Mouse (Mus musculus): Measurements from ENCODE around the gene Gpc6. TPM values are rescaled to one million over a fixed set of nuclear protein-coding genes. Genes with fewer than 3 reads are reported as not detected.

Gpc6 gene
- polyA plus RNA-seq, 3 experiments from 2014 or later: 0.17 TPM; not detected in 2

DNA sequence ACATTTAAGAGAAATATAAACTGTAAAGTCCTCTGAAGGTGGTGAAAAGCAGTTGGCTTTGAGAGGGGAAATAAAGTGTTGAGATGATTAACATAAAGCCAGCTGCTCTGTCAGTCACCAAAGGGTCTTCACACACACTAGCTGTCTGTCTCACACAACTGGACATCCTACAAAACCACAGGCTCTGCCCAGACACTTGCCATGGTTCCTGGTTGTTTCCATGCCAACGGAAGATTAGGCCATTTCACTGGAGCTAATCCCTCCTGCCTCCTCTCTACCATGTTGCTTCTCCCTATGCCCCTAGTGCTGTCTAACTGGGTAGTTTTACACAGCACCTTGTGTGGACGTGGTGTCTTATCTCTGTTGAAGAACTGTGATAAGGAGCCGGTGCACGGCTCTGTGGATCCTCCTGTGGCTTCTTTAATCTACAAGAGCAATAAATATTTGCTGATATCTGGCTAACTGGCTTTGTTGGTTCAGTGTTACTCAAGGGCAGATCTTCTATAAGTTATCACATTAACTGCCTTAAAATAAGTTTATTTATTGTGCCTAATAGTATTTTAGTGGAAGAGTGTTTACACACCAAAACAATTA lies 562.1 kb downstream of the Gpc6 start:
- ATAC-seq: no peak

DNA sequence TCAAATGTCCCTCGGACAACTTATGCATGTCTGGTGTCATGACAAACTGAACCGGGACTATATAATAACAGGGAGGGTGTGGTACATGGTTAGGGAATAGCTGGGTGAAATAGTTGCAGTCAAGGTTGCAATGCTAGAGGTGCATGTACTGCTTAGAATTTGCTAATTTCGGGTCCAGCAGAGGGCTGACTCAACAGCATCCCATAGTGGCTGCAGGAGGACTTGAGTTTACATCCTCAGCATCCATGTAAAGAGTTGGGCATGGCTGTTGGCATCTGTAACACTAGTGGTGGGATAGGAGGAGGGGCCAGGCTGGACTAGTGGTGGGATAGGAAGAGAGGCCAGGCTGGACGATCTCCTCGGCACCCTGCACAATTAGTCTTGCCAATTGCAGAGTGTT lies 565.4 kb downstream of the Gpc6 start:
- ATAC-seq: no peak

- ATAC-seq: no peak
These were observed 570.0 kb downstream of the Gpc6 start for GRCm38 (mm10) chr14:117495118-117495517.

- ATAC-seq: no peak
These were observed 573.7 kb downstream of the Gpc6 start for GRCm38 (mm10) chr14:117498785-117499184.

- no peak for ATAC-seq
These were observed 574.2 kb downstream of the Gpc6 start for GRCm38 (mm10) chr14:117499354-117499753.

DNA sequence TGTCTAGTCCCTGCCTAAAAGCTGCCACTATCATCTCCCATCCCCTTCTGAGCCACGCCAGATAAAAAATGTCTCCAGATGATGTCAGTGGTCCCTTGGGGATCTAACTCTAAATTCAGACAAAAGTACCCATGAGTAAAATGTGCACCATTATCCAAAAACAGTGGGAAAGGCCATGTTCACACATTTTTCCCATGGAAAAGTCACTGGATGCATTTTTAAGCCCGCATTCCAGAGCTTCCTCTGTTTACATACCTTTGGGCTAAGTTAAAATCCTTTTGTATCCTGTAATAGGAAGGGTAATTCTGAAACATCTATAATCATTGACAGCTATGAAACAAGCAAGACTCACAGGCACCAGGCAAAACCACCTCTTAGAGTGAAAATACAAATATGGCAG lies 589.7 kb downstream of the Gpc6 start:
- no peak for ATAC-seq

DNA sequence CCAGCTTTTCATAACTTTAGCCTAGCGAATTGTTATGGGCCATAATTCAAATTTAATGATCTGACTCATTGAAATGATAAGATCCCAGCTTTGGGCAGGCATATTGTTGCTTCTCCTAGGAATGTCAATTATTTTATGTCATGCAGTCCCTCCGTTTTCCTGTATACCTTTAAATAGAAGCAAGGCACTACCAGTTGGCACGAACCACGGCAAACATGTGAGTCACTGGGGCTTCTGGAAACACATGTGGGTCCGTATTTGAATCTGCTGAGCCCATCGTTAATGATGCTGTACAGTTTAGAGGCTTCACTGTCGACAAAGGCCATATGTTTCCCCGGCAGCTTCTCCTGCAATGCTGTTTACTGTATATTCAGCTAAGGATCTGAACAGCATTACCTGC lies 594.5 kb downstream of the Gpc6 start:
- no peak for ATAC-seq

GRCm38 (mm10) chr14:117520706-117521105 lies 595.6 kb downstream of the Gpc6 start:
- no peak for ATAC-seq

DNA sequence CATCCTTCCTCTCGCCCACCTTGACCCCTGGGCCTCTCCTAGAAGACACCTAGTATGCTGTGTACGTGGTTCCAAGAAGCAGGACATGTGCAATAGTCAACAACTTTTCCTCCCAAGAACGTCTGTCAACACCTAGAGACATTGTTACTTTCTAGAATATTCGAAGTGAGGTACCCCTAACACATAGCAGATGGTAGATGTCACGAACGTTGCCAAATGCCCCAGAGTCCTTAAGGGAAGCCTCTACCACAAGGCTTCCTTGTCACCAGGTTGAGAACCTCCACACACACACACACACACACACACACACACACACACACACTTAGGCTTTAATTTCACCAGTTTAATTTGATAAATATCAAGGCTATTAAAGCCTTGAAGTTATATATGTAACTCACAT lies 600.0 kb downstream of the Gpc6 start:
- ATAC-seq: no peak

DNA sequence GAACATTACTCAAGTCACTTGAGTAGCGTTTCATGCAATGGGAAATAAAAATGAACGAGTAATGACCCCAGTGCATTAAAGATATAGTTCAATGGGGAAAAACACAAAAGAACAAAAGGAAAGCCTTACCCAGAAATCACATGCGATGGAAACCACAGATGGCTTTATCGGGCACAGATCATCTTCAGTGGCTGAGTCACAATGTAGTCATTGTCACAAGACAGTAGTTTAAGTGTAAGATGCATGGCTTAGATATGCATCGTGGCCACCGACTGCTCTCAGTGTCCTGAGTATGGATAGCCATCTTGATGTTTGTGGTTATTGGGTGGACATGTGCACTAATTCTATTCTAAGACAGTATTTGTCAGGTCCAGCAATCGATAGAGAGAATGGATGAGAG lies 601.9 kb downstream of the Gpc6 start:
- ATAC-seq: no peak

- ATAC-seq: no peak
These were observed 604.3 kb downstream of the Gpc6 start for GRCm38 (mm10) chr14:117529439-117529838.

DNA sequence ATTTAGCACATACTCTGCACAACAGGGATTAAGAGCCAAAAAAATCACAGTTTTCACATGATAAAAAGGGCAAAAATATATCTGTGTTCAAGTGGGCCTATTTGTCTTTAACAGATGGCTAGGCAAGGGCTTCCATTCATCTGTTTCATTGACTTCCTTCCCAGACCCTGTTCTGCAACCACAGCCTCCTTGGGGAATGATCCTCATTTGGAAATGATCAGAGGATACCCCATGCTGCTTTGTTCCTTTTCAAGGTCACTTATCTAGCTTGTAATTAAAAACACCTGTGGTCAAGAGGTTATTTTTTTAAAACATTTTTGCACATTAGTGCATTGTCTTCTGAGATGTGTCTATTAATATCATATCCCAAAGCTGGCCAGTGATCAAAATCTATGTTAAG lies 627.7 kb downstream of the Gpc6 start:
- no peak for ATAC-seq

DNA sequence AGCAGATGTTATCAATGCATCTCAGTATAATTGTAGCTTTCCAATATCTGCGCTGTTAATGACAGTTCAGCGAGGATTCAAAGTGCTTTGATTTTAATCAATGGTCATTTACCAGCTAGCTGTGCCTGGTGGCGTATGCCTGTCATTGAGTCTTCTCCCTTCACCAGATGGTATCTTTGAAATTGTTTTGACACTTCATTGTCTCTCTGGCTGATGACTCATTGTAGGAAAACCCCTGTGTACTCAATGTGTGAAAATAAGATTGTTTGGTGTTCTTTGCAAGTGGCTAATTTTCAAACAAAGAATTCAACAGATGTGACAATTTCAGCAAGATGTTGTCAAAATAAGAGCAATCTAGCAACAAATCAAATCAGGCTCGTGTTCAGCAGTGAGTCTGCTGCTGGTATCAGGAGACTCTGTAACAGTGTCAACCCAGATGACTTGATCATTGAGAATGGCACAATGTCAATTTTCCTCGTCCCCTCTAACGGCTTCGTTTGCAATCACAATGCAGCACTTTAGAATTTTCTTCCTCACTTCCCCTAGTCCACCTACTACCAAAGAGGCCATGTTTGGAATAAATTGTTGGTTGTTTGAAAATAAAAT lies 631.7 kb downstream of the Gpc6 start:
- no peak for ATAC-seq

DNA sequence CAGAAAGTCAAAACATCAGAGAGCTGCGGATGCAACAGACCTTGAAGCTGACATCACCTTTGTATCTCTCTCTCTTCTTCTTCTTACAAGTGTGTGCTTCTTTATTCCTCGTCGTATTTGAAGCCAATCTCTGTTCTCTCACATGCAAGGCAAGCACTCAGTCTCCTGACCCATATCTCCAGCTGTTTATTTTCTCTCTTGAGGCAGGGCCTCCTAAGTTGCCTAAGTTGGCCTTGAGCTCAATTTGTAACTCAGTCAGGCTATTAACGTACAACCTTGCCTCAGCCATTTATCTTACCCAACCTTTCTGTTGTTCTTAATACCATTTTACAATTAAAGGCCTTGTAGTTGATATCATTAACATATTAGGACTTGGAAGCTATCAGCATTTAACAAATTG lies 637.0 kb downstream of the Gpc6 start:
- ATAC-seq: no peak

GRCm38 (mm10) chr14:117569278-117569677 lies 644.2 kb downstream of the Gpc6 start:
- no peak for ATAC-seq

DNA sequence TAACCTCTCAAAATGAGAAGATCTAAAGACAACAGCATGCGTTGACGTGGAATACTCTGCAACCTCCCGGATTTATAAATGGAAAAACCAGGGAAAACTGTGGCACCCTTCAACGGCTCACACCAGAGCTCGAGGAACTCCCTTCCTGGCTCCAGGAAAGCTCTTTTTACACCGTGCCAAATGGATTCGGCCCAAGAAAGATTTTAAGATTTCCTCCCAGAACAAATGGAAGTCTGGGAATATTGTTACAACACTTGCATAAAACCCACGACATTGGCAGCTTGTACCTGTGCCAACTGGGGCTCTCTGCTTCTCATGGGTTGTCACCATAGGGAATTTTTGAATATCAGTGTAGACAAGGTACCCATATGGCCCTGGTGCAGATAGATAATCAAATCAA lies 647.1 kb downstream of the Gpc6 start:
- ATAC-seq: no peak

DNA sequence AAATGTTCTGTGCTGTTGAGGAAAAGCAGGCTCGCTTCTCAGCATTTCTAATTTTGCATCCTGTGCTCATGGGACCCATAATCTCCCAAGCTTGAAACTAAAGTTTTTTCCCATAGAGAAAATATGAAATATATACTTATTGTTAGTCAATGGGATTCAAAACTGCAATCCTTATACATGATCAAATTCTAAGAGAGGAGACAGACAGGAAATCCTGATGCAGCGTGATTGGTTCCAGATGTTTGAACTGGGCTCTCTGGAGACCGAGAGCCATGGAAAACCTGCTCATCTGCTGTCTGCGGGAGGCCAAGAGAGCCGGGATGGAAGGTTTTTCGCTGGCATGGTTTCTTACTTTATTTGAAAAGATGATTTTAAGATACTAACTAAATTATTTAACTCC lies 649.1 kb downstream of the Gpc6 start:
- ATAC-seq: no peak

- ATAC-seq: no peak
These were observed 656.6 kb downstream of the Gpc6 start for GRCm38 (mm10) chr14:117581740-117582139.

DNA sequence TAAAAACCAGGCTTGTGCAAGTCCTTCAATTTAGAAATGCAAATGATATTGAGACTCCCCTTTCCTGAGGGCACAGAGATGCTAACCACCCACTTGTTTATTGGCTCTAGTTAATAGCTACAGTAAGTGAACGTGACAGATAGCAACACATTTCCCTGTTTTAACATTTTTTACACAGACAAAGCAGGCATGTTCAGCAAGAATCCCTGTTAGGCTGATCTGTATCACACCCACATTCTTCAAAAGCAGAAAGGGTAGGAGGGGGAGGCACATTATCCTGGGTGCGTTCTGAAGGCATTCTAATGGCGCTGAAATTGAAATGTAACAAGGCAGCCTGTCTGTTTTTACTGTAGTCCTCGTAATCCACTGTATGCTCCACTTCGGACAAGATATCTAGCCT lies 674.6 kb downstream of the Gpc6 start:
- ATAC-seq: no peak

- no peak for ATAC-seq
These were observed 678.7 kb downstream of the Gpc6 start for GRCm38 (mm10) chr14:117603837-117604236.

DNA sequence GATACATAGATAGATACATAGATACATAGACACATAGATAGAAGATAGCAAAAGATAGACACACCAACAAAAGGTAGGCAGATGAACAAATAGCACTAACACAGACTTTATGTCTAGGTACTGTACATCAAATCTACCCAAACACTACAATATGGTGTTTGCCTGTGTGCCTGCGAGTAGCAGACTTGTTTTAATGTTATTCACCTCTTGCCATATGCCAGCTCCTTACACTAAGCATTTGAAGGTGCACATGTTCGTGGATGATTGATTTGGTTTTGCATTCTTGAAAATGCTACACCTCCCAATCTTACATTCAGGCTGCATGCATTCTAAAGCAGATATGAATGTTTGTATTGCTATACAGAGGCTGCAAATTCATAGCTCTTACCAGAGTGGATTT lies 680.6 kb downstream of the Gpc6 start:
- ATAC-seq: no peak

DNA sequence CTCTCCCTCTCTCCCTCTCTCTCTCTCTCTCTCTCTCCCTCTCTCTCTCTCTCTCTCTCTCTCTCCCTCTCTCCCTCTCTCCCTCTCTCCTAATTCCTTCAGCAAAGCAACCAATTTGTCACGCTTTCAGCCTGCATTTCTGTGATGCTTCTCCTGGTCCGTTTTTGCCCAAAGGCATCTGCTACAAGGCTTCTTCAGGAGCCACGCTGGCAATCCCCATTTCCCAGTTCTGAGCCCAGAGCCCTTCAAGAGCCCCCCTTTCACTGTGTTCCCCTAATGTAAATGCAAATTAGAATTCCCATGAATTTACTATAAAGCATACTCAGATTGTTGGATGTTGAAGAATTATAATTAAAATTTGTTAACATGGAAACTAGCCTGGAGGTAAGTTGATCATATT lies 686.0 kb downstream of the Gpc6 start:
- ATAC-seq: no peak

- no peak for ATAC-seq
These were observed 700.1 kb downstream of the Gpc6 start for GRCm38 (mm10) chr14:117625100-117625710.

- ATAC-seq: no peak
These were observed 709.3 kb downstream of the Gpc6 start for GRCm38 (mm10) chr14:117634238-117634940.
